Mouse (Mus musculus) kidney, embryonic 15.5 days (tissue): Measurements from ENCODE around the gene Stxbp2. TPM values are rescaled to one million over a fixed set of nuclear protein-coding genes. Genes with fewer than 3 reads are reported as not detected.
"Not testable (repeated sequence)": the region's sequence is repeated elsewhere in the genome, so short reads cannot be mapped to it uniquely, and the experiment has no call there.

Experiments
- ATAC-seq: fragments of 200-750 bp; cut with Nextera tagmentation; replicated peaks from 2 replicates; pipeline ENCODE4 v1.8.0; 2017; ENCODE audit warnings: moderate TSS enrichment; ENCODE audit not compliant: low FRiP score
- H3K27ac ChIP-seq: fragments of 300-500 bp; sonication (generic); 2 replicates; pipeline ENCODE4 v1.5.1; 2015; ENCODE audit warnings: mild to moderate bottlenecking, inconsistent platforms
- H3K27me3 ChIP-seq: fragments of 300-500 bp; sonication (generic); 2 replicates; pipeline ENCODE4 v1.6.1; 2015; ENCODE audit warnings: inconsistent platforms
- H3K36me3 ChIP-seq: fragments of 300-500 bp; sonication (generic); 2 replicates; pipeline ENCODE4 v1.6.1; 2015; ENCODE audit warnings: inconsistent platforms
- H3K4me1 ChIP-seq: fragments of 300-500 bp; sonication (generic); 2 replicates; pipeline ENCODE4 v1.6.1; 2015; ENCODE audit warnings: inconsistent platforms
- H3K4me2 ChIP-seq: fragments of 300-500 bp; sonication (generic); 2 replicates; pipeline ENCODE4 v1.6.1; 2015; ENCODE audit warnings: moderate library complexity, mild to moderate bottlenecking, inconsistent platforms
- H3K4me3 ChIP-seq: fragments of 300-500 bp; sonication (generic); replicated peaks from 2 replicates; pipeline ENCODE4 v1.5.1; 2015; ENCODE audit warnings: mild to moderate bottlenecking, inconsistent platforms
- H3K9ac ChIP-seq: fragments of 300-500 bp; sonication (generic); 2 replicates; pipeline ENCODE4 v1.6.1; 2015; ENCODE audit warnings: mild to moderate bottlenecking, inconsistent platforms
- H3K9me3 ChIP-seq: fragments of 300-500 bp; sonication (generic); replicated peaks from 2 replicates; pipeline ENCODE4 v1.6.1; 2016; ENCODE audit warnings: inconsistent platforms
- WGBS: fragments of 180-500 bp; shearing (Covaris S2); methylation state at CpG from one replicate; pipeline ENCODE4 v1.1.7; 2015; ENCODE audit warnings: mixed read lengths; 5-methylcytosine and 5-hydroxymethylcytosine counted together
- polyA plus RNA-seq: library from polyadenylated mRNA; unstranded; fragments of >200 nt; fragmentation: Nextera tagmentation; extraction: Ambion mirVana; gene quantifications from 2 replicates; pipeline ENCODE4 v1.2.1, GENCODE M21; 2015

Stxbp2 gene
- 78.5 and 85.3 TPM in 2 replicates for polyA plus RNA-seq

DNA sequence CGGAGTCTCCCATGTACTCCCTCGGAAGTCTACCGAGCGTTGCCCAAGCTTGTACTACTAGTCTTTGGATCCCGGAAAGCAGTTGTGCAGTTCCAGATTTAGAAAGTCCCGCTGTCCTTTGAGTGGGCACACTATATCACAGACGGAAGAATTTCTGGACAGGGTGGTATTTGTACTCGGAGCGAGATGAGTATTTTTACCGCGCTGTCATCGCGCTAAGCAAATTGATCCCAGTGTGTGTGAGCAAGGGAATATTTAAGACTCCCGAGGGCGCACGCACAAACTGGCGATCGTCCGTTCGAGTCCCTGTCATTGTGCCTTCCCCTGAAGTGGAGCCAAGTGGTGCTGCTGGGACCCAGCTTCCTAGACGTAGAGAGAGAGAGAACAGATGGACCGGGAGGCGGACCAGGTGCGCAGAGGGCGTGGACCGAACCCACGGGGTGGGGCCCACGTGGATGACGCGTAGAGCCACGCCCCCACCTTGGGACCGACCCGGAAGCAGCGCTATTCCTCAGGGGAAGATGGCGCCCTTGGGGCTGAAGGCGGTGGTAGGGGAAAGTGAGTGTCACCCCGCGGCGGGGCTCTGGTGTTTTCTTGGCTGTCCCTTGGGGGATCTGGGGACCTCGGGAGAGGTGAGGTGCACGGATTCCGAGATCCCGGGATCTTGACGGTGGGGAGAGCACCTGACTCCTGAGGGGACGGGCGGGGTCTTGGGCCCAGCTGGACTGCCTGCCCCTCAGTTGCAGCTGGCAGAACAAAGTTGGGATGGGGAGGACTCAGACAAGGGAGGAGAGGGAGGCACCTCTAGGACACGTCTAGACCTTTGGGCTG is at the start of gene Stxbp2:
Gene Stxbp2 (plus strand): TSS at position 309 of the 831 bp plus-strand sequence.
- no peaks in the 10 kb centered on the region for H3K9me3 ChIP-seq
- ATAC-seq = peak; percentile 92
- peak within 1 kb of the TSS; percentile 65 for H3K4me3 ChIP-seq
- H3K4me2 ChIP-seq = peak within 1 kb of the TSS; percentile 70
- peaks cover 18% of the 10 kb centered on the region for H3K4me1 ChIP-seq
- peaks cover 19% of the 10 kb centered on the region for H3K27me3 ChIP-seq
- H3K27ac ChIP-seq = no peak within 1 kb of the TSS; the same call in 1 of the 2 replicates
- H3K9ac ChIP-seq = peak within 1 kb of the TSS; percentile 57
- WGBS = 4% methylated on average over 47 of the region's 47 CpGs
- peaks cover 12% of the 10 kb centered on the region for H3K36me3 ChIP-seq

DNA sequence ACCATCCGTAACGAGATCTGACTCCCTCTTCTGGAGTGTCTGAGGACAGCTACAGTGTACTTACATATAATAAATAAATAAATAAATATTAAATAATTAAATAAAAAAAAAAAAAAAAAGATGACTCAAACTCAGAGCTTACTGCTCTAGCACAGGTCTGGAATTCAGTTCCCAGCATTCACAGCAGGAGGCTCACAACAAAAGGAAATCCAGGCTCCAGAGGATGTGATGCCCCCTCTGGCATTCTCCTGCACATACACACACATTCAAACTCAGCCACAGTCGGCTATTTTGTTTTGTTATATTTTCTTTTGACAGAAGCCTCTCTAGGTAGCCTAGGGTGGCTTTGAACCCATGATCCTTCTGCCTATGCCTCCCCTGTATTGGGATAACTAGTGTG is 48.8 kb upstream of the Stxbp2 start:
- not testable (repeated sequence) for H3K9me3 ChIP-seq, H3K36me3 ChIP-seq, H3K27me3 ChIP-seq, H3K4me2 ChIP-seq, H3K4me3 ChIP-seq, H3K27ac ChIP-seq, H3K9ac ChIP-seq, H3K4me1 ChIP-seq, ATAC-seq
- WGBS = 92% methylated on average over 2 of the region's 3 CpGs

DNA sequence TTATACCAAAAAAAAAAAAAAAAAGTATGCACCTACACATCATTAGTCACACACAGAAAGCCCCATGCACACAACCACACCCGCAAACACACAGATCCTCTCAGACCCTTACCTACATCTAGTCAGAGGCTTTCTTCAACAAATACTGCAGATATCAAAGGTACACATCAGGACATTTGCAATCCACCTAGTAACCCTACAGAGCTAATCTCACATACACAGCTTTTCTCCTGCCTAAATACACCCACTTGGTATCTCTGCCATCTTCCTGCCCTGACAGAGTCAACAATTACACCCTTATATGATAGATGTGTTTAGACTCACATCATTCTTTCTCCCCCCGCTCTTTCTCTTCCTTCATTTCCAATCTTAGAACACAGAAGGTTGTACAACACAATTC is 44.3 kb upstream of the Stxbp2 start:
- no peak overlapping the region for H3K9ac ChIP-seq
- H3K9me3 ChIP-seq = no peaks in the 10 kb centered on the region
- H3K27me3 ChIP-seq = peaks cover 17% of the 10 kb centered on the region; the same call in 1 of the 2 replicates
- H3K4me2 ChIP-seq = no peak overlapping the region
- H3K4me3 ChIP-seq = no peak overlapping the region
- H3K27ac ChIP-seq = no peak overlapping the region
- no peak for ATAC-seq
- no peaks in the 10 kb centered on the region for H3K36me3 ChIP-seq
- 84% methylated on average over 2 of the region's 2 CpGs for WGBS
- peaks cover 12% of the 10 kb centered on the region for H3K4me1 ChIP-seq

DNA sequence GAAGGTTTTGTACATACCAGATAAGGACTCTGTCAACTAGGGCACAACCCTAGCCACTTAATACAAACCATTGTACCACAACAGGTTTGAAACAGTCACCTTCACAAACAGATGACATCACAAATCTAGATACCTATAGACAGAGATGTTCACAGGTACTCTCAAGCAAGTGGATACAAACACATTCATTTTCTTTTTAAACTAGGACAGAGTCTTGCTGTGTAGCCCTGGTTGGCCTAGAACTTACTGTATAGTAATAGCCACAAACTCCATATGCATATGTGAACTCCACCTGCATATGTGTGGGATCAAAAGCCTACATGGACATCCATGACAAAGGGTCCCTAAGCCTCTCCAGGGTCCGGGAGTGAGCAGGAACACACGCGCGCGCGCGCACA is 43.8 kb upstream of the Stxbp2 start, which contains the start of gene Camsap3:
Gene Camsap3 (plus strand): TSS at position 301 of the 398 bp plus-strand sequence.
- Histone ChIP-seq H3K36me3 (no peaks in the 10 kb centered on the region), H3K4me2 (peak within 1 kb of the TSS; percentile 91), H3K27me3 (peaks cover 17% of the 10 kb centered on the region; the same call in 1 of the 2 replicates), H3K4me3 (peak within 1 kb of the TSS; percentile 78), H3K9me3 (no peaks in the 10 kb centered on the region), H3K27ac (peak within 1 kb of the TSS; percentile 82), H3K4me1 (peaks cover 12% of the 10 kb centered on the region), H3K9ac (peak within 1 kb of the TSS; percentile 73)
- ATAC-seq = no peak
- whole genome bisulfite sequencing = 4% methylated on average over 7 of the region's 7 CpGs

DNA sequence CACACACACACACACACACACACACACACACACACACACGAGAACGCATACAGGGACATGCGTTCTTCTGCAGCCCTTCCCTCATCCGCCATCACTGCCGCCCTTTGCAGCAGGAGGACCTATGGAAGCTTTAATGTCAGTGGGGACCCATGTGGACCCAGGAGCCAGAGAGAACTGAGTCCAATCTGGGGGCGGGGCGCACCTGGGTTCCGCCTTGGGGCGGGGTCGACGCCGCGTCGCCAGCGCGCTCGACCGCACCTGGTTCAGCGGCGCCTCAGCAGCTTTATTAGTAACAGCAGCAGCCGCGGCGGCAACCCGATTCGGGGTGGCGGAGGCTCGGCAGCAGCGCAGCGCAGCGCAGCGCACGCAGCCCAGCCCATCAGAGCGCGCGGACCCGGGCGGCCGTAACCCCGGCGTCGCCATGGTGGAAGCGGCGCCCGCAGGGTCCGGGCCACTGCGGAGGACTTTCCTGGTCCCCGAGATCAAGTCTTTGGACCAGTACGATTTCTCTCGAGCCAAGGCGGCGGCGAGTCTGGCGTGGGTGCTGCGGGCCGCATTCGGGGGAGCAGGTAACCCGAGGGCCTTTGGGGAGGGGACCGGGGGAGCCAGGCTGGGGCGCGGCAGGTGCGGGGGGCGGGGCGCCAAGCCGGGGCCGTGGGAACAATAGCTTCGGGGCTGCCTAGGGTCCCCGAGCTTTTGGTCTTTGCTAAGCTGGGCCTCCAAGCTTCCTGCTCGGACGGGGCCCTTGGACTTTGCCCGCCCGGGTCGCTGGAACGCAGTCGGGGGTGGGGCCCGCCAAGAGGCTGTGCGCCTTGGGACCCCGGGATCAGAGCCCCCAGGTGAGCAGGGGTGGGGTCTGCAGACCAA is 43.1 kb upstream of the Stxbp2 start:
- Histone ChIP-seq H3K9ac (peak overlapping the region; percentile 73), H3K36me3 (no peaks in the 10 kb centered on the region), H3K4me1 (peaks cover 12% of the 10 kb centered on the region), H3K9me3 (no peaks in the 10 kb centered on the region), H3K4me2 (peak overlapping the region; percentile 91), H3K4me3 (peak overlapping the region; percentile 78), H3K27ac (peak overlapping the region; percentile 82), H3K27me3 (peaks cover 17% of the 10 kb centered on the region; the same call in 1 of the 2 replicates)
- ATAC-seq = peak; percentile 83
- WGBS = under 1% methylated on average over 69 of the region's 77 CpGs

DNA sequence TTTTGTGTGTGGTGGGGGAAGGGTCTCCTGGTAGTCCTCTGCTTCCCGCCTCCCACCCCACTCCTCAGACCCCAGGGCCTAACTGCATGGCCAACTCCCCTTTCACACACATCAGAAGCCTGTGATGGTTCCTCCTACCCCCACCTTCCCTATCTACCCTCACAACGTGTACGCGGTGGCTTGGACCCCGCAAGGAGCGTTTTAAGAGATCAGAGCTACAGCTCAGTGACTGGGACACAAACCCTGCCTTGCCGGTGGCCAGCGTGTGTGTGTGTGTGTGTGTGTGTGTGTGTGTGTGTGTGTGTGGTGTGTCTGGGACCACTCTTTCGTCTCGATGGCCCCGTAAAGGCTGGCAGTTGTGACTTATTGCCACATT is 42.5 kb upstream of the Stxbp2 start:
- WGBS = 6% methylated on average over 11 of the region's 11 CpGs
- no peaks in the 10 kb centered on the region for H3K36me3 ChIP-seq
- H3K27ac ChIP-seq = peak overlapping the region; percentile 82
- H3K9me3 ChIP-seq = no peaks in the 10 kb centered on the region
- peak overlapping the region; percentile 78 for H3K4me3 ChIP-seq
- peaks cover 17% of the 10 kb centered on the region; the same call in 1 of the 2 replicates for H3K27me3 ChIP-seq
- peaks cover 12% of the 10 kb centered on the region for H3K4me1 ChIP-seq
- peak overlapping the region; percentile 91 for H3K4me2 ChIP-seq
- ATAC-seq = peak; percentile 45; the same call in 1 of the 2 replicates
- peak overlapping the region; percentile 73 for H3K9ac ChIP-seq

DNA sequence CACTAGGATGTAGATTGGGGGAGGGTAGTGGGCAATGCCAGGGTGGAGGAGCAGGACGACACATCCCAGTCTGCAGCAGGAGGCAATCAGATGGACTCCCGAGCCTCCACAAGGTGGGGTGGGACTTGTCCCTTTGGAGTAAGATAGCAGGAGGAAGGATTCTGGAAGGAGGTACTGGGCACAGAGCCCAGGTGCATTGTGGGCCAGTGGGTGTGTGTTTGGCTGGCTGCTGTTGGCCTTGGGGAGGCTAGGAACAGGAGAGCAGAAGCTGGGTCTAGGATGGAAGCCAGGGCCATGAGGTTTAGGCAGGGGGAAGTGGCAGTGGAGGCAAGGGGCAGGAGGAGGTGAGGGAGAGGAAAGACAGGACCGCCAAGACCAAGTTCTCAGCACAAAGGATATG is 37.3 kb upstream of the Stxbp2 start:
- no peak for ATAC-seq
- Histone ChIP-seq H3K4me3 (no peak overlapping the region), H3K36me3 (peaks cover 2% of the 10 kb centered on the region; the same call in 1 of the 2 replicates), H3K27ac (no peak overlapping the region), H3K4me2 (no peak overlapping the region), H3K9me3 (no peaks in the 10 kb centered on the region), H3K27me3 (no peaks in the 10 kb centered on the region), H3K4me1 (peaks cover 3% of the 10 kb centered on the region; the same call in 1 of the 2 replicates), H3K9ac (no peak overlapping the region)
- WGBS = 66% methylated on average over 3 of the region's 3 CpGs

DNA sequence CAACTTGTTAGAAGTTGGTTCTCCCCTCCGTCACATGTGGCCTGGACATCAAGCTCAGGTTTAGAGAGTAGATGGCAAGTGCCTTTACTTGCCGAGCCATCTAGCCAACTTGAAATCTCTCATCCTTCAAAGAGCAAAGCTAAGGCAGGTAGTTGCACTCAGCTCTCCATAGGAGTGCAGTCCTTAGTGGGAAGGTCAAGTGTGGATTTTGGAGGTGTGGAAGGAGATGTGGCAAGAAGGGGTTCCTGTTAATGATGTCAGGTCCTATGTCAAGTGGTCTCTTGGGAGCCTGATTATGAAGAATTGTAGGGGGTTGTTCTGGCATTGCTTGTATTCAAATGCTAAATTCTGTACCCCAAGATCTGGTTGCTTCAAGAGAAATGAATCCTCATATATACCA is 36.3 kb upstream of the Stxbp2 start:
- Histone ChIP-seq H3K4me2 (no peak overlapping the region), H3K27me3 (no peaks in the 10 kb centered on the region), H3K4me1 (peaks cover 3% of the 10 kb centered on the region; the same call in 1 of the 2 replicates), H3K9me3 (no peaks in the 10 kb centered on the region), H3K27ac (no peak overlapping the region), H3K9ac (no peak overlapping the region), H3K4me3 (no peak overlapping the region), H3K36me3 (peaks cover 9% of the 10 kb centered on the region)
- WGBS = 85% methylated on average over 2 of the region's 2 CpGs
- no peak for ATAC-seq

DNA sequence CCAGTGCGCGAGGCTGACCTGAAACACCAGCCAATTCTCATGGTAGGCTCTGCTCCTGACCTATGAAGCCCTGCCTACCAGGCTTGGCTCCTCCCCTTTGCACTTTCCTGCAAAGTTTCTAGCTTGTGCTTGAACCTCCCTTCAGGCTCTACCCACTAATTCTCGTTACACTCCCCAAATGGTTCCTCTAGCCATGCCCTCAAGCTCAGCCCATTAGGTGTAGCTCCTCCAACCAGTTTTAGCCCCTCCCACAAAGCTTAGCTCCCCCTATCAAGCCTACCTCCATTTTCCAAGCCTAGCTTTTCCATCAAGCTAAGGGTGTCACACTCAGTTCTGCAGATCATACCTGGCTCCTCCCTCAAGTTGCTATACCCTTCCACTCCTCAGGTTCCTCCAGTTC is 32.7 kb upstream of the Stxbp2 start:
- no peak overlapping the region for H3K27ac ChIP-seq
- H3K36me3 ChIP-seq = peaks cover 27% of the 10 kb centered on the region
- no peaks in the 10 kb centered on the region for H3K9me3 ChIP-seq
- ATAC-seq = no peak
- H3K4me2 ChIP-seq = no peak overlapping the region
- H3K27me3 ChIP-seq = no peaks in the 10 kb centered on the region
- H3K9ac ChIP-seq = no peak overlapping the region
- 68% methylated on average over 3 of the region's 3 CpGs for WGBS
- peaks cover 3% of the 10 kb centered on the region; the same call in 1 of the 2 replicates for H3K4me1 ChIP-seq
- H3K4me3 ChIP-seq = no peak overlapping the region

DNA sequence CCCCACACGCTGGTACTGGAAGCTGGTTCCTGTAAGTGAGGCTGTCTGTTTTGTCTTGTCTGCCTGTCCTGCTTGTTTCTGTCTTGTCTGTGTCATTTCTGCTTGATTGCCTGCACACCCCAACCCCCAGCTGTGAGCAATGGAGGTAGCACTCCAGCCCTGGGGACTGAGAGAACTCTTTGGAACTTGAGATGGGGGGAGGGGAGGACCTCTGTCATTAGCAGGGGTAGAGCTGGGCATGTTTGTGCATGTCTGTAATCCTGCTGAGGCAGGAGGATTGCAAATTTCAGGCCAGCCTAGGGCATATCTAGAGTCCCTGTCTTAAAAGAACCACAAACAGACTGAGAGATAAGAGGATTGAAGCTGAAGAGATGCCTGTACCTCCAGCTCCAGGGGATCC is 31.5 kb upstream of the Stxbp2 start:
- H3K36me3 ChIP-seq = peaks cover 39% of the 10 kb centered on the region
- WGBS = 80% methylated on average over 1 of the region's 1 CpGs
- ATAC-seq = no peak

DNA sequence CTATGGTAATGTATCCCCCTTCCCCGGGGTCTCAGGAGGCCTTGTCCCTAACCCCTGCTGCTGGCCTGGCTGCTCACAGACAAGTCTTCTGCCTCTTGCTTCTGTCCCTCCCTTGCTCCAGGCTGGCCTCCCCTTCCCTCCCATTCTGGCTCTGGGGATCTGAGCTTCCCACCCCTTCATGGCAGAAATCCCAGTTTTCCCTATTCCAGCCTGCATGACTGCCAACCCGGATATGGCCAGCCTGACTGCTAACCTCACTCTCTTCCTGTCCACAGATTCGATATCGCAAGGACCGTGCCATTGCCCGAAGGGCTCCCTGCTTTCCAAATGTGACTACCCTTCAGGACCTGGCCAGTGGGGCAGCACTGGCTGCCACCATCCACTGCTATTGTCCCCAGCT is 30.4 kb upstream of the Stxbp2 start:
- WGBS = 82% methylated on average over 6 of the region's 6 CpGs
- no peak for ATAC-seq

More for the DNA sequence above, 31.5 kb upstream of the Stxbp2 start:
- Histone ChIP-seq H3K27ac (no peak overlapping the region), H3K4me2 (no peak overlapping the region), H3K4me1 (peaks cover 3% of the 10 kb centered on the region; the same call in 1 of the 2 replicates), H3K27me3 (no peaks in the 10 kb centered on the region), H3K4me3 (no peak overlapping the region), H3K9me3 (no peaks in the 10 kb centered on the region), H3K9ac (no peak overlapping the region)

More for the DNA sequence above, 30.4 kb upstream of the Stxbp2 start:
- no peaks in the 10 kb centered on the region for H3K9me3 ChIP-seq
- no peak overlapping the region for H3K27ac ChIP-seq
- no peak overlapping the region for H3K4me2 ChIP-seq
- peaks cover 3% of the 10 kb centered on the region; the same call in 1 of the 2 replicates for H3K4me1 ChIP-seq
- H3K9ac ChIP-seq = no peak overlapping the region
- H3K27me3 ChIP-seq = no peaks in the 10 kb centered on the region
- no peak overlapping the region for H3K4me3 ChIP-seq
- peaks cover 48% of the 10 kb centered on the region for H3K36me3 ChIP-seq
